Mouse (Mus musculus): ENCODE data around the gene Sox6. TPM values are rescaled to one million over a fixed set of nuclear protein-coding genes. Genes with fewer than 3 reads are reported as not detected.

The Sox6 gene
- total RNA-seq, 2 experiments from 2014 or later: 111 to 116 TPM

DNA sequence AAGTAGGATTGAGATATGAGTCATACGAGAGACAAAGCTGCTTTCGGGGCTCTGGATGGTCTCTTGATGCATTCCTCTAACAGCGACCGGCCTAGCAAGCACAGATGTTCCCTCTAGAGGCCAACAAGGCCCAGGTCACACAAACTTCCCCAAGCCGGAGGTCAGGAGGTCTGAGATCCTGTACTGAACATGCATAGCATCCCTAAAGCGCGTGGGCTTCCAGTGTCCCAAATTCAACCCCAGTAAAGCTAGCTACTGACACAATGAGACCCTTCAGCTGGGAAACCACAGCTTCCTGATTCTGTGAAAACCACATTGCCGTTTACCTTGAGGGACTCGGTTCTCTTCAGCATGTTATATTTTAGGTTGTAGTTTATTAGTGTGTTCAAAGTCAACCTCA lies 499.6 kb downstream of the Sox6 start:
- peak; percentile 17 for DNase-seq
- intact Hi-C loops (cut with DNase I; ENCODE audit: low total_unique reads): no loop called here

- intact Hi-C loops (cut with DNase I; ENCODE audit: low total_unique reads): no loop called here
- no peak for DNase-seq
Measured at GRCm38 (mm10) chr7:115537636-115538035, 501.0 kb downstream of the Sox6 start.

DNA sequence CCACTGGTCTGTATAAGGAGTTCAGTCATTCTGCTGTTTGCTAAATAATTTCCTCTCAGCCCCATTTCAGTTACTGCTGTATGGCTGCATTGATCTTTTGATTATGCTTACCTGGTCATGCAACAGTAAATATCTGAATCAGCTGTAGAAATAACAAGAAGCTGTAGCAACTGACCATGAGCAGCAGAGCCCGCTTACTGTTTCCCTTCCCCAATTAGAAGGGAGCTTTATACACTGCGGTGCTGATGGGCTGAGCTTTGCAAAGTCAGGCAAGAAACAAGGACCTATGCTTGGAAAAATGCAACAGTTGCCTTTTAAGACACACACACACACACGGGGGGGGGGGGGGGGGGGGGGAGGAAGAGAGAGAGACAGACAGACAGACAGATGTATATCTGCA lies 502.1 kb downstream of the Sox6 start:
- no peak for DNase-seq
- intact Hi-C loops (cut with DNase I; ENCODE audit: low total_unique reads): no loop called here

- intact Hi-C loops (cut with DNase I; ENCODE audit: low total_unique reads): no loop called here
Measured at GRCm38 (mm10) chr7:115531875-115532274, 506.7 kb downstream of the Sox6 start.

GRCm38 (mm10) chr7:115531217-115531616 lies 507.4 kb downstream of the Sox6 start:
- intact Hi-C loops (cut with DNase I; ENCODE audit: low total_unique reads): no loop called here
- DNase-seq: no peak

More at GRCm38 (mm10) chr7:115531875-115532274, 506.7 kb downstream of the Sox6 start:
- no peak for DNase-seq

DNA sequence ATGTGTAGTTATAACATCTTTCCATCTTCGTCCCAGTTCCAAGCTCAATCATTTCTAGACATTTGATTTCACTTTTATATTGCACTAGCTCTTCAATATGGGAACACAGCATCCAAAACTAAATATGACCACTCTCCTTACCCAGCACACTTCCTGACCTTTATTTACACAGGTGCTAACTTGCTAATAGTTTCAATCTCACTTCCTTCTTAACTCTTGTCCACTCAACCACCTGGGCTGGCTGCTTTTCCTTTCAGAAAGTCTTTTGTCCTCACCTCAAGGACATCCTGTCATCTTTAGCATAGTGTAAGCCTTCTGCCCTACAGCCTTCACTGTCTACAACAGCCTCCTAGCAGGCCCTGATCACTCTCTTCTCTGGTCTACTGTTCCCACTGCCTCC lies 520.9 kb downstream of the Sox6 start:
- intact Hi-C loops (cut with DNase I; ENCODE audit: low total_unique reads): no loop called here
- no peak for DNase-seq

GRCm38 (mm10) chr7:115513681-115514080 lies 524.9 kb downstream of the Sox6 start:
- intact Hi-C loops (cut with DNase I; ENCODE audit: low total_unique reads): no loop called here
- DNase-seq: no peak

GRCm38 (mm10) chr7:115511777-115512176 lies 526.8 kb downstream of the Sox6 start:
- intact Hi-C loops (cut with DNase I; ENCODE audit: low total_unique reads): no loop called here
- peak; percentile 31 for DNase-seq

DNA sequence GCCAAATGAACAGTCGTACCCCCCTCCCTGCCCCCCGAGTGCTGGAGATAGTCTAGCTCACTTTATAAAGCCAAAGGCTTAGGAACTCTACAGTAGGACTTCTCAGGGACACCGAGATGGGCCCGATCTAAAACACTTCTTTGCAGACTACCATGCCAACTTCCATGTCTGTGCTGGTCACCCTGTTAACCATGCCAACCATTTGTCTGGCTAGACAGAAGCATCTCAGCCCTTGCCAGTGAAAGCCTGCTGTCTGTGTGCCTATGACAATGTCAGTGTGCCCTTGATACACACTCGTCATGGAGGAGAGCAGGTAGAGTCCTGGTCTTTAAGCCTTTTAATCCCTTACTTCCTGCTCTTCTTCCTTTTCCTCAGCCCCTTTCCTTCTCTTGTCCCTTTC lies 527.5 kb downstream of the Sox6 start:
- intact Hi-C loops (cut with DNase I; ENCODE audit: low total_unique reads): no loop called here

GRCm38 (mm10) chr7:115510045-115510444 lies 528.6 kb downstream of the Sox6 start:
- intact Hi-C loops (cut with DNase I; ENCODE audit: low total_unique reads): no loop called here
- DNase-seq: peak; percentile 63

More for the DNA sequence above, 527.5 kb downstream of the Sox6 start:
- no peak for DNase-seq

GRCm38 (mm10) chr7:115506385-115506784 lies 532.2 kb downstream of the Sox6 start:
- intact Hi-C loops (cut with DNase I; ENCODE audit: low total_unique reads): no loop called here
- DNase-seq: peak; percentile 33

DNA sequence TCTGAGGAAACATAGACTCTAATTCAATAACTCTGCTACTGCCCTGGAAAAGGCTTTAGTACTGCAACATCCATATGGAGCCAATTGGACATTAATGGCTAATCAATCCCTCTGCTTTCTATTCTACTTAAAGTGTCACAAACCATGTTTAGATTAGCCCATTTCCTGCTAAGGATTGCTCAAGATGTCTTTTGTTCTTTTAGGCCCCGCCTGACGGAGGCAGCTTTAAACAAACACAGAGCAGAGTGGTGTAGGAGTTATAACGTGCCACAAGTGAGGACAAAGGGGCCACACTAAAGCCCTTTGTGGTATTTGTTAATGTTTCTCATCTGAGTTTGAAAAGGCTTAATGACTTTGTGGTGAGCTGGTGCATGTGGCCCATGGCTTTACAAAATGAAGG lies 537.1 kb downstream of the Sox6 start:
- intact Hi-C loops (cut with DNase I; ENCODE audit: low total_unique reads): no loop called here

GRCm38 (mm10) chr7:115500825-115501224 lies 537.8 kb downstream of the Sox6 start:
- intact Hi-C loops (cut with DNase I; ENCODE audit: low total_unique reads): no loop called here
- no peak for DNase-seq

More for the DNA sequence above, 537.1 kb downstream of the Sox6 start:
- no peak for DNase-seq

DNA sequence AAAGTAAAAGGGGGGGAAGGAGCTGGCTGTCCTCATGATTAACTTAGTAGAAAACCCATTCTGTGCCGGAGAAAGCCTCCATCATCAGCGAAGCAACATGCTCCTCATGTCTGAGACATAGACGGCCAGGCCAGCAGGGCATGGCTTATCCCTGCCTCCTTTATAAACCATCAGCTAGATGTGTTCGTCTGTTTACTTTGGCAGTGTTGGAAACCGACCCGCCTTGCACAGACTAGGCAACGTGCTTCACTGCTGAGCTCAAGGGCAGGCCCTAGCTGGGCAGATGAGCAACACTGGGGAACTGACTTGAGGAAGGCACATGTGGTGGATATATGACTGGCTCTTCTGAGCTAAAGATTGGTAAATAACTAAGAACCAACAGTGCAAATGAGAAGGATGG lies 538.4 kb downstream of the Sox6 start:
- intact Hi-C loops (cut with DNase I; ENCODE audit: low total_unique reads): no loop called here
- DNase-seq: no peak

GRCm38 (mm10) chr7:115491721-115492120 lies 546.9 kb downstream of the Sox6 start:
- intact Hi-C loops (cut with DNase I; ENCODE audit: low total_unique reads): no loop called here
- no peak for DNase-seq

DNA sequence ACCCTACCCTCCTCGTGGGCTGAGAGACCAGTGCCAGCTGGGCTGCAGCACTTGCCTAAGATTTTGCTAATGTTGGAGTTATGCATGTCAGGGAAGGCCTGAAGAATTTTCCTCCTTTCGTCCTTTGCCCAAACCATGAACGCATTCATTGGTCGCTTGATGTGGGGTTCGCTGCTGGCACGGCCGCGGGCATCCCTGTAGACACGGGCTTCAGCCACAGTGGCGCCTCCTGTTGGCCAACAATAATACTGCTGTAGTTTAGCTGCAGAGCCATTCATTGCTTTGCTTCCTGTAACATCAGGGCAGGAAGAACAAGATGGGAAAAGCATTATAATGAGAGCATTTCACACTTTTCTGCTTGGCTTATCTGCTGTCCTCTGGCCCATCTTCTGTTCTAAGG lies 549.0 kb downstream of the Sox6 start:
- intact Hi-C loops (cut with DNase I; ENCODE audit: low total_unique reads): no loop called here
- no peak for DNase-seq

- DNase-seq: no peak
- intact Hi-C loops (cut with DNase I; ENCODE audit: low total_unique reads): no loop called here
Measured at GRCm38 (mm10) chr7:115486431-115486830, 552.2 kb downstream of the Sox6 start.

DNA sequence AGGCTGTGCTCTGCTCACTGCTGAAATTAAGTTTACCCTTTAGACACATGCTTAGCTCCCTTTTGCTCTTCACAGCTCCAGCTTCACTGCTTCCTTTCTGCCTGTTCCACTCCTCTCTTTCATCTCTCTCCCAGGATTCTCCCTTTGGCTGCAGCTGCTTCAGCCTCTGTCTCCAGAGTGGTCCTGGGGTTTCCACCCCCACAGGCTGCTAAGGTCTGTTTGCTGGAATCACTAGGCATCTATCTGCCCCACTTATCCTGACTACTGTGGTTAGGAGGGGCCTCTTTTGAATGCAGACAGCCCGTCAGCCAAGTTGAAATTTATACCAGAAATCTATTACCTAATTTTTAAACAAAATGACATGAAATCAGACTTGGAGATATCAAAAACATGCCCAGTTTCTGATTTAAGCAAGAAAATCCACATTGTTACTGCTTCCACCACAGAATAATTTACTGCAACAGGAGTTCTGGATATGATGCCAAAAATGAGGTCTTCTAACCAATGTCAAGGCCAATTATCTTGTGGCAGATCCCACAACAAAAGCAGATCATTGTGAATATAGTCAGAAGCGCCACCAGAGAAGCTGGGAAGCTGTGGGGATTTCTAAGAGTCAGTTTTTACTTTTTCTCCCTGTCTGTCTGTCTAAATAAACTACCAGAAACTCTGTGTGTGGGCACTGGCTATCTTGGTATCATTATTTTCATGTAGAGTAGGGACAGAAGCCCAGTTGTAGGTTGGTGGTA lies 552.8 kb downstream of the Sox6 start:
- DNase-seq: no peak
- intact Hi-C loops (cut with DNase I; ENCODE audit: low total_unique reads): no loop called here

DNA sequence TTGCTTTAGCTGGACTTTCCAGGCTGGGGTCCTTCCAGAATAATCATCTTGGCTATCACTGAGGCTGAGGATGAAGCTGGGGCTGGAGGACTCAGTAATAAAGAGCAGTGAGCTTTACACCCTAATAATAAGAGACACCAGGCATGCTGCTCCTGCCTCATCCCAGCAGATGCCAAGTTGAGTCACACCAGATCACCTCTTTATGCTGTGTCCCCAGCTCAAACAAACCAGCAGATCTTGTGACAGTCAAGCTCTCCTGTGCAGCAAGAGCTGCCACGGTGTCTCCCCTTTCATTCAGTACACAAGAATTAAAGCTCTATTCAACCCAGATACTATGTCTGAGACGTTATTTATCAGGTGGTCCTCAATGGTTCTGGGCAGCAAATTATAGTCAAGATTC lies 560.8 kb downstream of the Sox6 start:
- no peak for DNase-seq
- intact Hi-C loops (cut with DNase I; ENCODE audit: low total_unique reads): no loop called here

GRCm38 (mm10) chr7:115476881-115477665 lies 561.5 kb downstream of the Sox6 start:
- peak; percentile 73 for DNase-seq
- intact Hi-C loops (cut with DNase I; ENCODE audit: low total_unique reads): no loop called here

DNA sequence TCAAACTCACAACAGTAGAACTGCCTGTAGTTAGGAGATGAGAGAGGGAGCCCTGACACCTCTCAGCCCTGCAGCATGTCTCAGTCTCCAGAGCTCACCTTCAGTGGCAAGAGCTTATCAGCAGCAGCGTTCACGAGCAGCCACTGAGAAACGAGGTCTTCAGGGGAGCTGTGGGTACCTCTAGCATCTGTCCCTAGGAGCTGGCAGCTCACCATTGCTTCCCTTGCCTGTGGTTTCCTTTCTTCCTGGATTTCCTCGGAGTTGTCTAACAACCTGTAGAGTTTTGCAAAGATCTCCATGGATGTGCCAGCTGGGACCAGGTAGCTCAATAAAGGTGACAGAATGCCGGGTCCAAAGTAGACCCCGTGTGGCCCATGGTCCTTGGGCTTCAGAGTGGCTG lies 563.4 kb downstream of the Sox6 start:
- DNase-seq: no peak
- intact Hi-C loops (cut with DNase I; ENCODE audit: low total_unique reads): no loop called here
